Mouse (Mus musculus): ENCODE measurements around the gene Gzmc.
"Not testable (repeated sequence)": the region's sequence is repeated elsewhere in the genome, so short reads cannot be mapped to it uniquely, and the experiment has no call there.

Gzmc gene

DNA sequence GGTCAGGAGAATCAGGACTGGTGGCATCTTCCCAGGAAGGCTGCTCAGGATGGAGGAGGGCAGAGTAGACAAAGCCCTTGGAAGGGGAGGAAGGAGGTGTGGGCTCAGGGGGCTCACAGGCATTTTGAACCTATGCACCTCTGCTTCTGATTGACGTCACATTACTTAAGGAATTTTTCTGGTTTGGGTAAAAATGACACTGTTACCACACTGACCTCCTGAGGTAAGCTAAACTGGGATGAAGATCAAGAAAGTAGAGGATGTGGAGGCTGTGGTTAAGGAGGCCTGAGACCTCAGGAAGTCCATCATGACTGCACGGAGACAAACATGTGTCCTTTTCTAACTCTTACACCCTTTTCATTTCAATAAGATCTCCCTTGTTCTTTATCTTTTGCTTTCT, at the start of gene Gzmc:
Gzmc (minus strand) TSS at position 101 of the 400 bp plus-strand sequence.
- DNase-seq (ENCODE audit: low read depth, low spot score), result no peak

DNA sequence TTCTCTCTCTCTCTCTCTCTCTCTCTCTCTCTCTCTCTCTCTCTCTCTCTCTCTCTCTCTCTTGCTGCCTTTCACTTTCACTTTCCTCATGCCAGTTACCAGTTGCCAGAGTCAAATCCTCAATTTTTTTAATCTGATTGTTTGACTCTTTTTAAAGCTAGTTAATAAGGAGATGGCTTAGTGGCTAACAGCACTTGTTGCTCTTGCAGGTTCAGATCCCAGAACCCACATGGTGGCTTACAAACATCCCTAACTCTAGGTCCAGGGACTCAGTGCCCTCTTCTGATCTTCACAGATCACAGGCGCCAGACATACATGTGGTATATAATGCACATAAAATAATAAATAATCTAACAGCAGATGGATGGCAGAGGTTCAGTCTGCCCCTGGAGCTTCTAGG, 49.4 kb upstream of the Gzmc start:
- no peak for DNase-seq (ENCODE audit: low read depth, low spot score)

DNA sequence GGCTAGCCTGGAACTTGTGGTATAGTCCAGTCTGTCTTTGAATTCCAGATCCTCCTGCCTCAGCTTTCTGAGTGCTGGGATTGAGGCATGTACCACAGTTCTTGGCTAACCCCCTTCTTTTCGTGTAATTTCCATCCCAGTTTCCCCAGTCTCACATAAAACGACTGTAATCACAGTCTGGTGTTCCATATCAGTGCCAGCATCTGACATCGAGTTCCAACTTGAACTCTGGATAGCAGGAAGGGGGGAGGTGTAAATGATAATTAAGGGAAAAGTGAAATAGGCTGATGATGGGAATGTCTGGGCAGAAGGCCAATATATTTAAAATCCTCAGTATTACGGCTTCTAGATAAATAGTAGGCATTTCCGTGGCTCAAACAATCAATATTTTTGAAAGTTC, 46.6 kb upstream of the Gzmc start:
- DNase-seq (ENCODE audit: low read depth, low spot score), result no peak

DNA sequence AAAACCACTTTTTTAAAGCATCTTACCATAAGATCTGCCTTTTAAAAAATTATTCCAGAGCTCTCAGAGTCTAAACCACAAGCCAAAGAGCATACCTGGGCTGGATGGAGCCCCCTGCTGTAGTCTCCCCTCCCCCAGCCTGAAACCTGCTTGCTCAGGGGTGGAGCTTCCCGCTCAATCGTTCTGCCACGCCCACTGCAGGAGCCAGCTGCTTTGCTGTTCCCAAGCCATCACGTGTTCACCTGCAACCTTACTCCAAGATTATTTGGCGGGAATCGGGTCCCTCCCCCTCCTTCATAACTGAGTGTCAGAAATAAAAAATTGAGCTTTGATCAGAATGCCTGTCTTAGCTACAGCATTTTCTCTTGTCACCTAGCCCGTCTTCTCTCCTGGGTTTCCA, 44.2 kb upstream of the Gzmc start:
- DNase-seq (ENCODE audit: low read depth, low spot score), result not testable (repeated sequence)

DNA sequence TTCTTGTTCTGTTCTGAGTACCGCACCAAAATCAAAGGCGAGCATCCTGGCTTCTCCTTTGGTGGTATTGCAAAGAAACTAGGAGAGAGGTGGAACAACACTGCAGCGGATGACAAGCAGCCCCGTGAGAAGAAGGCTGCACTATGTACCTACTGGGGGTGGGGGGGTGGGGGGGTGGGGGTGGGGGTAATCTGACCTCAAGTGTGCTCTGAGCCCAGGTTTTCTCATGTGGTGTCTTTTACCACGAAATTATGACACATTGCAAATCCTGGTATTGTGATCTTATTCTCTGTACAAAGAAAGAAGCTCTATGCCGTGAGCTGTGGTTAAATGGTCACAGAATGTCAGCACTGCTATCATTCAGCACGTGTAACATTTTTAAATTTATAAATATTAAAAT, 41.6 kb upstream of the Gzmc start:
- DNase-seq (ENCODE audit: low read depth, low spot score), result not testable (repeated sequence)

DNA sequence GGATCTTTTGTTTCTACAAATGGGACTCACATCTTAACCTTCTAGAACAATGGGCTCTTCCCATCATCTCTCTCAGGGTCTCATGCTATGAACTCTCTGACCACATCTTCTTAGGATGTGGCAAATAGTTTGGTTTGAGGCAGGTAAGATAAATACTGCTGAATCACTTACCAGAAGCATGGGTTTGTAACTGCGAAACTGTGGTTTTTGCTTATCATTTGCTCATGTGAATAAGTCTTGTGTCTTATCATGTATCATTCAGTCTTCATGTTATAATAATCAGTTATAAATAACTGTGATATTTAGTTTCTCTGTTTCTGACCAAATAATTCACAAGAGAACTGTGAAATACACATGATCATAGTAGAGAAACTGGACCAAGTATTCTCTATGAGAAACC, 31.7 kb upstream of the Gzmc start:
- DNase-seq (ENCODE audit: low read depth, low spot score), result no peak

DNA sequence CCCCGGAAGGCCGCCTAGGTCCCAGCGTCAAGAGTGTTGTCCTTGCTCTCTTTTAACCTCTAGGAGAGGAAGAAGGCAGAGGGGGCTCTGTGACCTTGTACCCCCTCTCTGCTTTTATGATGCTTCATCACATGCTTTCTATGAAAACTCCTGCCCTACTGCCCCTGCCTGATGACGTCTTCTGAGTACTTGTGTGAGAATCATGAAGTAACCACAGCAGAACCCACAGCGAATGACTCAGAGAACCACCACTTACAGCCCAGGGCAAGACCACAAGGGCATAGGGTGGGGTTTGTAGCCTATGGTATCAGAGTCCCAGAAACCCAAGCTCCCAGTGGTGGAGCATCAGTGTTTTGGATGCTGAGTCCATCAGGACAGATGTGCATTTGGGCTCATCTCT, 27.7 kb upstream of the Gzmc start, which contains the start of gene Gzmb:
Gzmb (minus strand) TSS at position 108 of the 400 bp plus-strand sequence.
- DNase-seq (ENCODE audit: low read depth, low spot score), result no peak

DNA sequence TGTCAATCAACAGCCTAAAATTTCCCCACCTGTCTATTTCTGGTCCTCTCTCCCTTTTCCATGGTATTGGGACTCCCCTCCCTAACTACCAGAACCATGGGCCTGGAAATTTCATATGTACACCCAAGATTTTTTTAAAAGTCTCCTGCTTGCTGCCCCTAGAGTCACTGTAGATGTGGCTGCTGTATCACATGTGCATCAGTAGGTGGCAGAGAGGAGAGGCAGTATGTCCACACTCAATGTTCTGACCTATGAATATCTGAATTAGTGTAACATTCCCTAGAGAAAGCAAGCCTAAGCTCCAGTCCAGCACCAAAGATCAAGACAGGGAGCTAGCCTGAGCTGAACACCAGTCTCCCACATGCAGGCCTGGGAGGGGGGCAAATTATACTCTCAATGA, 6.0 kb upstream of the Gzmc start:
- DNase-seq (ENCODE audit: low read depth, low spot score), result no peak

DNA sequence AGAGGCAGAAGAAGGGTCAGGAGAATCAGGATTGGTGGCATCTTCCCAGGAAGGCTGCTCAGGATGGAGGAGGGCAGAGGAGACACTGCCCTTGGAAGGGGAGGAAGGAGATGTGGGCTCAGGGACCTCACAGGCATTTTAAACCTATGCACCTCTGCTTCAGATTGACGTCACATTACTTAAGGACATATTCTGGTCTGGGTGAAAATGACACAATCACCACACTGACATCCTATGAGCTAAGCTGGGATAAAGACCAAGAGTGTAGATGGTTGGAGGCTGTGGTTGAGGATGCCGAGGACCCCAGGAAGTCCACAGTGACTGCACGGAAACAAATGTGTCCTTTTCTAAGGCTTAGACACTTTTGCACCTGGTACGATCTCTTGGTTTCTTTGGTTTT, 23.1 kb downstream of the Gzmc start, which contains the start of gene Gzmf:
Gzmf (minus strand) TSS at position 101 of the 400 bp plus-strand sequence.
- DNase-seq (ENCODE audit: low read depth, low spot score), result no peak

DNA sequence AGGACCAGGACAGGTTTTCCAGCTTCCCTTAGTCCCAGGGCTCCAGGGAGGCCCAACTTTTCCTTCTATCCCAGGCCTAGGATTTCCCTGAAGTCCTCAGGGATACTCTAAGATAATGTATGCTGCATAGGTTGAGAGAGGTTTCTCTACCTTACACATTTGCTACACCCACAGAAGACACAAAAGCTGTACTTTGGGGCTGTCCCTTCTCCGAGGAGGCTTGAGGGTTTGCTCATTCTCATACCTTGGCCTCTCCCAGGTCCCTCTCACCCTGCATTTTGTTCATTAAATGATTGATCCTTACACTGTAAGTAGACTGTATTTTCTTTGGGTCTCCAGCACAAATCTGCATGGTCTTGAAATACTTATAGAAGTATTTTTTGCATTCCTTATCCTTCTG, 28.8 kb downstream of the Gzmc start:
- DNase-seq (ENCODE audit: low read depth, low spot score), result no peak

DNA sequence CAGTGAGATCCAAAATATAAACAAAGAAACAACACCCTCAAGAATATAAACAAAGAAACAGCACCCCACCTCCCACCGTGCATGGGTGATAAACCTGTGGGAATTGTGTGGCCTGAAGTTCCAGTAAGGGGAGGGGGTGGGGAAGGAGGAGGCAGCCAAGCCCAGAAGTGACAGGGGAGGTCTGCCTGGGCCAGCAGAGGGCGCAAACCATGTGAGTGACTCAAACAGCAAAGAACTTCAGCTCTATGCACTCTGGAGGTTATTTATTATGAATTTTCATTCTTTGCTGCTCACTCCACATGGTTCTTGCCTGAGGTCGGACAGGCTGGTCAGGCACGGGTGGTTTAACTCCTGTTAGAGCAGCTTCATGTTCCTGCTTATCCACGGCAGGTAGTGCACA, 29.4 kb downstream of the Gzmc start:
- DNase-seq (ENCODE audit: low read depth, low spot score), result not testable (repeated sequence)

DNA sequence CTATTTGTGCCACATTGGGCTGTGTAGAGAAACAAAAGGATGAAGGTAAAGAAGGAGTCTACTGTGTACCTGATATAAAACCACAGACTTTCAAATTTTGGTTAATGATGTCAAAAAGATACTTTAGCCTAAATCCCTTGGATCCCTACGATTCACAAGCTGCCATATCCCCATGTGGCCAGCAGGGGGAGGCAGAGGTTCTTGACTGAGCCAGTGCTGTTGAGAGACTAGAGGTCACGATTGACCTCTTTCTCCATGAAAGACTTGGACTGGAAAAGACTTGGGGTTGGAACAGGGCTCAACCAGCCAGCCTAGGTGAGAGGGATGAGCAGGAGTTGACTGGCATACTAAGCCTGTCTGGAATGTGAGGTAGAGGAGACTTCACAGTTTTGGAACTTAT, 30.5 kb downstream of the Gzmc start:
- peak; percentile 2 for DNase-seq (ENCODE audit: low read depth, low spot score)

DNA sequence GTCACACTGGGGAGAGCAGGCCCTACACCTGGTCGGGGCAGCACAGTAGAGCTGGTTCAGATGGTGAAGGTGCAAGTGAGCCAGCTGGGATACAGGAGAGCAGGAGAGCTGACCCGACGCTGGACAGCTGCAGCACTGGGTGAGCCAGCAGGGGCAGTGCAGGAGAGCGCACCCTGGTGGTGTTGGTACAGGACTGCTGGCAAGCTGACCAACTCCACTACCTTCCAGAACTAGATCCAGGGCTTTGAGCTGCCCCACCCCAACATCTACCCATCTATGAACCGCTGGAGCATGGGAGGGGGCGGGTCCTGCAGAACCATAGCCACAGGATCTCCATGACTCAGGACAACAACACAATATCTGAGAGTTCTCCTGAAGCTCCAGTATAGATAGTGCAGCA, 47.5 kb downstream of the Gzmc start:
- DNase-seq (ENCODE audit: low read depth, low spot score), result no peak

DNA sequence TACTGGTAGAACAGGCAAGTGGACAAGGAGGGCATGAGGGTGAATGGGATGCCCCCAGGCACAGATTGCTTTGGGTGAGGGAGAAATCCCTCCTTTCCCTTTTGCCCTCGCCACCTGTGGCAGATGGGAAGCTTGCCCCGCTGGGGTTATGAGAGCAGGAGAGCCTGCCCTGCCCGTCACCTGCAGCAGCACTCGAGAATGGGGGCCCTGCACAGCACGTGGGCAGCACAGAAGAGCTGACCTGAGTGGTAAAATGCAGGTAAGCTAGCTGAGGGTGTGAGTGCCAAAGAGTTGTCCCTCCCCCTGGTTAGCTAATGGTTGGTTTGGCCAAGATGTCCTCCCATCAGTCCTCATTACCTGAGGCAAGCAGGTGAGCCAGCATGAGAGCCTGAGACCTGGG, 47.9 kb downstream of the Gzmc start:
- no peak for DNase-seq (ENCODE audit: low read depth, low spot score)
